Mouse (Mus musculus) limb, embryonic 13.5 days (tissue): ENCODE measurements around the gene Tmbim6. TPM values are rescaled to one million over a fixed set of nuclear protein-coding genes. Genes with fewer than 3 reads are reported as not detected.
"Not testable (repeated sequence)": the region's sequence is repeated elsewhere in the genome, so short reads cannot be mapped to it uniquely, and the experiment has no call there.

Source experiments
- ATAC-seq: fragments of 200-750 bp; cut with Nextera tagmentation; 2 replicates; pipeline ENCODE4 v1.8.0; 2017; ENCODE audit warnings: low read depth, moderate number of reproducible peaks, moderate TSS enrichment; ENCODE audit not compliant: low FRiP score
- H3K27ac ChIP-seq: fragments of 300-500 bp; sonication (generic); 2 replicates; pipeline ENCODE4 v1.5.1; 2015; ENCODE audit warnings: inconsistent platforms, mild to moderate bottlenecking, moderate library complexity
- H3K27me3 ChIP-seq: fragments of 300-500 bp; sonication (generic); 2 replicates; pipeline ENCODE4 v1.6.1; 2015; ENCODE audit warnings: mild to moderate bottlenecking, inconsistent platforms
- H3K36me3 ChIP-seq: fragments of 300-500 bp; sonication (generic); 2 replicates; pipeline ENCODE4 v1.6.1; 2015; ENCODE audit warnings: inconsistent platforms, mild to moderate bottlenecking, moderate library complexity
- H3K4me1 ChIP-seq: fragments of 300-500 bp; sonication (generic); 2 replicates; pipeline ENCODE4 v1.6.1; 2015; ENCODE audit warnings: inconsistent platforms
- H3K4me2 ChIP-seq: fragments of 300-500 bp; sonication (generic); replicated peaks from 2 replicates; pipeline ENCODE4 v1.6.1; 2015; ENCODE audit warnings: inconsistent platforms, mild to moderate bottlenecking, moderate library complexity
- H3K4me3 ChIP-seq: fragments of 300-500 bp; sonication (generic); 2 replicates; pipeline ENCODE4 v1.5.1; 2015; ENCODE audit warnings: moderate library complexity, mild to moderate bottlenecking, inconsistent platforms
- H3K9ac ChIP-seq: fragments of 300-500 bp; sonication (generic); 2 replicates; pipeline ENCODE4 v1.6.1; 2015; ENCODE audit warnings: mild to moderate bottlenecking, inconsistent platforms
- H3K9me3 ChIP-seq: fragments of 300-500 bp; sonication (generic); 2 replicates; pipeline ENCODE4 v1.6.1; 2016; ENCODE audit warnings: inconsistent platforms
- WGBS: fragments of 180-500 bp; shearing (Covaris S2); methylation state at CpG from one replicate; pipeline ENCODE4 v1.1.7; 2015; 5-methylcytosine and 5-hydroxymethylcytosine counted together
- polyA plus RNA-seq: library from polyadenylated mRNA; unstranded; fragments of >200 nt; fragmentation: Nextera tagmentation; extraction: Ambion mirVana; gene quantifications from 2 replicates; pipeline ENCODE4 v1.2.1, GENCODE M21; 2015

Tmbim6 gene
- polyA plus RNA-seq, 1 experiment from 2014 or later, result 298 TPM

DNA sequence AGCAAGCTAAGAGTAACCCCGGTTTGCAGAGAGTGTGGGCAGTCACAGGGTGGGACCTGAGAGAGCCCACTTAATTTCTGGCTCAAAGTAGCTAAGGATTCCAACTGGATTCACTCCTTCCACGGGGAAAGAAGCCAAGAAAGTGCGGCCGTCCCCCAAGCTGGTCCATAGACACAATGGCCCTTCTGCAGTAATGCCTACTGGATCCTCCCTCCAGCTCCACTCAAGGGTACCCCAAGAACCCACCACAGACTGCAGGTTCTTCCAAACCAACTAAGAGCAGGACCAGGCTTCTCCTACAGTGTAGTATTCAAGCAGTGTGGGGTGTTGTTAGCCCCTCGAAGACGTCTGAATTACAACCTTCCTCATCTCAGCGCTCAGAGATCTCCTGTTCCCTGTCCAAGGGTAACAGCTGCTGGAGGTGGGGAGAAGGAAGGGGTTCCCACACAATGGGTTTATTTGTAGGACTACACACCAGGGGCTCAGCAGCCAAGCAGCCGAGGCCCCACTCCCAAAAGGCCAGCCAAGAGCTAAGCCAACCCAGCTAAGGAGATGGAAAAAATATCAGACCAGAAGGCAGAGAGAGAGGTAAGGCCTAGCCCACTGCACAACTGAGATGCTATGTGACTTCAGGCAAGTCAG is 48.3 kb downstream of the Tmbim6 start:
- 44% methylated on average over 8 of the region's 8 CpGs for WGBS
- no peaks in the 10 kb centered on the region for H3K27me3 ChIP-seq
- H3K27ac ChIP-seq, result peak overlapping the region; percentile 84
- peaks cover 62% of the 10 kb centered on the region for H3K4me1 ChIP-seq
- ATAC-seq, result peak; percentile 66; the same call in 1 of the 2 replicates
- H3K9ac ChIP-seq, result peak overlapping the region; percentile 21; the same call in 1 of the 2 replicates
- H3K36me3 ChIP-seq, result peaks cover 41% of the 10 kb centered on the region
- no peak overlapping the region for H3K4me3 ChIP-seq
- H3K4me2 ChIP-seq, result peak overlapping the region; percentile 35
- H3K9me3 ChIP-seq, result no peaks in the 10 kb centered on the region

GRCm38 (mm10) chr15:99442358-99442757 is 49.7 kb downstream of the Tmbim6 start:
- Histone ChIP-seq H3K27ac (peak overlapping the region; percentile 6; the same call in 1 of the 2 replicates), H3K9ac (no peak overlapping the region), H3K27me3 (no peaks in the 10 kb centered on the region), H3K4me3 (no peak overlapping the region), H3K36me3 (peaks cover 33% of the 10 kb centered on the region), H3K4me2 (no peak overlapping the region), H3K9me3 (no peaks in the 10 kb centered on the region), H3K4me1 (peaks cover 48% of the 10 kb centered on the region)
- no peak for ATAC-seq
- WGBS, result 75% methylated on average over 7 of the region's 7 CpGs

DNA sequence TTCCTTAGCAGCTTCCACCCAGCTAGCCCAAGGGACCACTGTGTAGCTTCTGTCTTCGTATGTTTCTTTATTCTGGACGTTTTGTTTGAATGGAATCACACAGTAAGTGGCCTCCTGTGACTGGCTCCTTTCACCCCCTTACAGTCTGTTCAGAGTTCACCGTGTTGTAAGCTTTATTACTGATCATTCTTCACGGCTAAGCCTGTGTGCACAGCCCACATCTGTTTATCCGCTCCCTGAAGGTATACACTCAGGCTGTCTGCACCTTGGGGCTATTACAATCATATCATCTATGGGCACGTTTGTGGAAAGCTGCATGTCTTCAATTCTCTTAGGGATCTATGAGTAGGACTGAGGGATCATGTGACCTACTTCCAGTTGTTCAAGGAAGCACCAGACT is 52.9 kb downstream of the Tmbim6 start:
- Histone ChIP-seq H3K27ac (no peak overlapping the region), H3K4me3 (no peak overlapping the region), H3K27me3 (no peaks in the 10 kb centered on the region), H3K9ac (no peak overlapping the region), H3K36me3 (peaks cover 42% of the 10 kb centered on the region), H3K4me2 (no peak overlapping the region), H3K9me3 (no peaks in the 10 kb centered on the region), H3K4me1 (peaks cover 42% of the 10 kb centered on the region)
- WGBS, result 55% methylated on average over 6 of the region's 6 CpGs
- no peak for ATAC-seq

- not testable (repeated sequence) for H3K9me3 ChIP-seq, H3K4me3 ChIP-seq, H3K27me3 ChIP-seq, H3K9ac ChIP-seq, H3K4me2 ChIP-seq, H3K27ac ChIP-seq, ATAC-seq
- Histone ChIP-seq H3K36me3 (peaks cover 45% of the 10 kb centered on the region), H3K4me1 (peaks cover 40% of the 10 kb centered on the region)
- 92% methylated on average over 10 of the region's 10 CpGs for WGBS
Observed at GRCm38 (mm10) chr15:99446136-99446535, 53.5 kb downstream of the Tmbim6 start.

DNA sequence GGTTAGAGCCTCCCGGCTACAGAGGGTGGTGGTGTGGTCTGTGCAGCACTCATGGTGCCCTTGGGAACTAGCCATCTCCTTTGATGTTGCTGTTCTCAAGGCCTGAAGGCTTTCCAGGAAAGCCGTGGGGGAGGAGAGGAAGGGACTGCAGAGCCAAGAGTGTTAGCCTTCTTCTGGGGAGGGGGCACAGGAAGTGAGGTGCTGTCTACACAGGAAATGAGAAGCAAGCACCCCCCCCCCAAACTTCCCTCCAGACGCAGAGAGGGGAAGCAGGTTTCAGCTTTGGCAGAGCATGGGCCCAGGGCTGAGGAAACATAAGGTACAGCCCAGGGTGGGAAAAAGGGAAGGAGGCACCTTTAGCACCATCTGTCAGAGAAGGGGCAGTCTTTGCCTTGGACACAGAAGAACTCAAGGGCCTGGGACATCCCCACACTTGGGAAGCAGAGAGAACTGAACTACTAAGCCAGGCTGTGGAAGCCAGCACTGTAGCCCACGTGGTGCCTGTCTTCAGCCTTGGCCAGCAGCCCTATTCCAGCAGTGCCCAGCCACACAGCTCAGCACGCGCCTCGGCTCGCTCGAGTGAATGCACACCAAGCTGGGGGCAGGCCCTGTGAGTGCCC is 56.6 kb downstream of the Tmbim6 start:
- Histone ChIP-seq H3K27me3 (no peaks in the 10 kb centered on the region), H3K9me3 (no peaks in the 10 kb centered on the region), H3K4me1 (peaks cover 41% of the 10 kb centered on the region), H3K36me3 (peaks cover 63% of the 10 kb centered on the region), H3K27ac (peak overlapping the region; percentile 73; the same call in 1 of the 2 replicates), H3K4me3 (no peak overlapping the region), H3K9ac (peak overlapping the region; percentile 31; the same call in 1 of the 2 replicates), H3K4me2 (peak overlapping the region; percentile 28)
- ATAC-seq, result peak; percentile 48
- WGBS, result 59% methylated on average over 9 of the region's 9 CpGs

DNA sequence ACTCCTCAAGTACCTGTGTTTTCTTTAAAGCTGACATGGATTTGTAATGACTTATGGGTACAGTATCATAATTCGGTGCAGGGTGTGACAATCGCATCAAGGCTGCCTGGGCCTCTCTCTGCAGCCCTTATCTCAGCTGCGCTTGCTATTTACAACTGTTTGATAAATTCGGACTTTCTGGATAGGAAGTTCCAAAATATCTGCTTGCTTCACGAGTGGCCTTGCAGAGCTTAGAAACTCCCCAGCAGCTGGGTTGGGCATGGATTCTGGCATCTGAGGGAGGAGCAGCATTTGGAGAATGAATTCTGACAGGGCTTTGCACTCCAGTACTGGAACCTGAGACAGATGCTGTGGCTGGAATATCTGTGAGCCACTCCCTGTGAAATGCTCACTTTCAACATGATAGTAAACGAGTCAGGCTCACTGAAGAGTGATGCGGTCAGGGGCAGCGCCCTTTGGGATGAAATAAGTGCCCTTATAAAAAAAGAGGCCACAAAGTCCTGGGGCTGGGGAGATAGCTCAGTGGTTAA is 57.1 kb downstream of the Tmbim6 start:
- 0 out of 2 replicates have a peak, but pooled peaks have one; percentile 10 for ATAC-seq
- peaks cover 60% of the 10 kb centered on the region for H3K36me3 ChIP-seq
- H3K4me1 ChIP-seq, result peaks cover 45% of the 10 kb centered on the region
- no peaks in the 10 kb centered on the region for H3K9me3 ChIP-seq
- peak overlapping the region; percentile 31; the same call in 1 of the 2 replicates for H3K9ac ChIP-seq
- no peaks in the 10 kb centered on the region for H3K27me3 ChIP-seq
- peak overlapping the region; percentile 73; the same call in 1 of the 2 replicates for H3K27ac ChIP-seq
- H3K4me2 ChIP-seq, result peak overlapping the region; percentile 28
- WGBS, result 80% methylated on average over 8 of the region's 8 CpGs
- no peak overlapping the region for H3K4me3 ChIP-seq

GRCm38 (mm10) chr15:99453153-99453900 is 60.6 kb downstream of the Tmbim6 start:
- 73% methylated on average over 11 of the region's 11 CpGs for WGBS
- Histone ChIP-seq H3K4me1 (peaks cover 67% of the 10 kb centered on the region), H3K4me3 (no peak overlapping the region), H3K4me2 (no peak overlapping the region; the same call in 1 of the 2 replicates), H3K9ac (peak overlapping the region; percentile 13; the same call in 1 of the 2 replicates), H3K27ac (no peak overlapping the region), H3K36me3 (peaks cover 48% of the 10 kb centered on the region), H3K9me3 (no peaks in the 10 kb centered on the region), H3K27me3 (no peaks in the 10 kb centered on the region)
- no peak for ATAC-seq

GRCm38 (mm10) chr15:99454585-99455279 is 62.0 kb downstream of the Tmbim6 start:
- 82% methylated on average over 7 of the region's 7 CpGs for whole genome bisulfite sequencing
- Histone ChIP-seq H3K9ac (peak overlapping the region; percentile 46; the same call in 1 of the 2 replicates), H3K4me2 (peak overlapping the region; percentile 89), H3K36me3 (peaks cover 44% of the 10 kb centered on the region), H3K4me1 (peaks cover 58% of the 10 kb centered on the region), H3K4me3 (peak overlapping the region; percentile 16; the same call in 1 of the 2 replicates), H3K27ac (peak overlapping the region; percentile 49), H3K9me3 (no peaks in the 10 kb centered on the region), H3K27me3 (no peaks in the 10 kb centered on the region)
- no peak for ATAC-seq

DNA sequence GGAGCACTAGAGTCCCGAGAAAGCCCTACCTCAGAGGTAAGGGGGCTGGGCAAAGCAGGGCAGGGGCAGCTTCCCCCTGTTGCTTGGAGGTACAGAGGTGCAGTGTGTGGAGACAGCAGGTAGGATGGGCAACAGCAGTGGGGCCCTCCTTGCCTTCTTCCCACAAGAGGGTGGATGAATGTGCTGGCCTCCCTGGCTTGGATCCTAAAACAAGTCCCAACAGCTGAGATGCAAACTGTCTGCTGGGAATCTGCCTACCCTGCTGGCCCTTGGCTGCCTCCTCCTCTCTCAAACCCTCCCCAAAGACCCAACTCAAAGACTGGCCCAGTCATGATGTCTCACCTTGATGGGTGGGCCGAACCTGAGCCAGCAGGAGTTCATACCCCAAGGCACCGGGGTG is 62.7 kb downstream of the Tmbim6 start:
- WGBS, result 71% methylated on average over 3 of the region's 3 CpGs
- ATAC-seq, result no peak
- no peaks in the 10 kb centered on the region for H3K27me3 ChIP-seq
- H3K36me3 ChIP-seq, result peaks cover 39% of the 10 kb centered on the region
- H3K4me2 ChIP-seq, result peak overlapping the region; percentile 89
- H3K9ac ChIP-seq, result peak overlapping the region; percentile 81; the same call in 1 of the 2 replicates
- H3K9me3 ChIP-seq, result no peaks in the 10 kb centered on the region
- peak overlapping the region; percentile 85; the same call in 1 of the 2 replicates for H3K4me3 ChIP-seq
- H3K4me1 ChIP-seq, result peaks cover 51% of the 10 kb centered on the region
- H3K27ac ChIP-seq, result peak overlapping the region; percentile 49; the same call in 1 of the 2 replicates

GRCm38 (mm10) chr15:99456338-99456962 is 63.8 kb downstream of the Tmbim6 start:
- Histone ChIP-seq H3K4me1 (peaks cover 47% of the 10 kb centered on the region), H3K36me3 (peaks cover 32% of the 10 kb centered on the region), H3K9me3 (no peaks in the 10 kb centered on the region), H3K9ac (peak overlapping the region; percentile 81), H3K27me3 (no peaks in the 10 kb centered on the region), H3K27ac (peak overlapping the region; percentile 92), H3K4me3 (peak overlapping the region; percentile 85), H3K4me2 (peak overlapping the region; percentile 89)
- no peak for ATAC-seq
- WGBS, result 19% methylated on average over 7 of the region's 7 CpGs
